Mouse (Mus musculus): Measurements from ENCODE around the gene Fbxo33. TPM values are rescaled to one million over a fixed set of nuclear protein-coding genes. Genes with fewer than 3 reads are reported as not detected.
"Not testable (repeated sequence)": the region's sequence is repeated elsewhere in the genome, so short reads cannot be mapped to it uniquely, and the experiment has no call there.

Fbxo33 gene
- total and polyA plus RNA-seq, 2 experiments from 2014 or later, result 8.5 to 10.9 TPM

DNA sequence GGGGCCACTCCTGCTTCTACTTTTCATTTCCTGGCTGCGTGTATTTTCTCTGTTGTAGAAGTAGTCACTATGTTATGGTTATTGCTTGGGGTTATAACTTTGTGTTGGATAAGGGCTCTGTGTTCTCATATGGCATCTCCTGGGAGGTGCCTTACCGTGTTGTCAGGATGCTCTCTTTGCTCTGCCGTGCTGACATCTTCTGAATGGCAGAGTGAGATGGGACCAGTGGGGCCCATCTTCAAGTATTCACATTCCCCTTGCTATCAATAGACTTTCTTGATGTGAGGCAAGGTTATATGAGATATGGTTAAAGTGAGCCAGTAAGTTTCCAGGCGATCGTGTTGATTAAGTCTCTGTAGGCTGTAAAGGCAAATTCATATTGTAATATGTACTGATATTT lies 39.5 kb upstream of the Fbxo33 start:
- TF ChIP-seq CTCF (IDR thresholded peaks at IDR 0.05; ENCODE audit: low read depth), result no peak
- Histone ChIP-seq H3K27me3 (ENCODE audit: insufficient read depth, low read length) (no peaks in the 10 kb centered on the region), H3K4me3 (ENCODE audit: low read length) (no peak overlapping the region), H3K27ac (no peak overlapping the region), H3K4me1 (ENCODE audit: insufficient read depth, low read length) (peaks cover 6% of the 10 kb centered on the region; the same call in 1 of the 2 replicates), H3K4me2 (ENCODE audit: low read depth, low read length) (no peak overlapping the region), H3K9me3 (ENCODE audit: low read length) (no peaks in the 10 kb centered on the region), H3K9ac (replicated peaks; ENCODE audit: low read length) (no peak overlapping the region), H3K36me3 (ENCODE audit: insufficient read depth, low read length) (no peaks in the 10 kb centered on the region)
- WGBS, result 79% methylated on average over 5 of the region's 5 CpGs
- ATAC-seq, result no peak
- no peak for DNase-seq (ENCODE audit: low spot score)

DNA sequence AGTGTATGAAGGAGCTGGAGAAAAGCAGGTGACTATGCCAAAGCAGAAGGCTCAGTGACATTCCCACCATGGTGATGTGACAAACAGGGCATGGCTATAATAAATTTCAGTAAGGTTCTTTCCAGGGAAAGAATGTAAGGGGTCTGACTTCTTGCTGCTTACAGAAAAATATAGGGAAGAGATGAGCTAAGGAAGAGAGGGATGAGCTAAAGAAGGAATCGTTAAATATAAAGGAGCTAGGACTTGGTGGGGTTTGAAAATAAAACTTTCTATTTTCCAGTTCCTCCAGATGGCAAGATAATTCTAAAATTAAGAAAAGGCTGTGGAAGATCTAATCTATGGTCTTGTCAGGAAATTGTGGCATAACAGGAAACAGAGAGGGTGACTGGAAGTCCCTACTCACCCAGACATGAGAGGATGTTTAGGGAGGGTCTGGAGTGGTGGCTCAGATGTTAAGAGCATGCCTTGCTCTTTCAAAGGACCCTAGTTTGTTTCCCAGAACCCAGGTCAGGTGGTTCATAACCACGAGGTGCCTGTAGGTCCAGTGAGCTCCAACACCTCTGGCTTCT lies 30.8 kb upstream of the Fbxo33 start:
- Histone ChIP-seq H3K9me3 (ENCODE audit: low read length) (no peaks in the 10 kb centered on the region), H3K4me2 (ENCODE audit: low read depth, low read length) (no peak overlapping the region), H3K4me1 (ENCODE audit: insufficient read depth, low read length) (no peaks in the 10 kb centered on the region), H3K27me3 (ENCODE audit: insufficient read depth, low read length) (no peaks in the 10 kb centered on the region), H3K27ac (no peak overlapping the region), H3K9ac (replicated peaks; ENCODE audit: low read length) (no peak overlapping the region), H3K36me3 (ENCODE audit: insufficient read depth, low read length) (no peaks in the 10 kb centered on the region), H3K4me3 (ENCODE audit: low read length) (no peak overlapping the region)
- ATAC-seq (no peak), DNase-seq (ENCODE audit: low spot score) (no peak)
- no peak for TF ChIP-seq CTCF (IDR thresholded peaks at IDR 0.05; ENCODE audit: low read depth)
- WGBS, result 79% methylated on average over 2 of the region's 2 CpGs

GRCm38 (mm10) chr12:59248969-59249368 lies 29.4 kb upstream of the Fbxo33 start:
- Histone ChIP-seq H3K9me3 (ENCODE audit: low read length) (no peaks in the 10 kb centered on the region), H3K27me3 (ENCODE audit: insufficient read depth, low read length) (no peaks in the 10 kb centered on the region), H3K4me3 (ENCODE audit: low read length) (no peak overlapping the region), H3K9ac (replicated peaks; ENCODE audit: low read length) (no peak overlapping the region), H3K36me3 (ENCODE audit: insufficient read depth, low read length) (no peaks in the 10 kb centered on the region), H3K27ac (no peak overlapping the region), H3K4me2 (ENCODE audit: low read depth, low read length) (no peak overlapping the region), H3K4me1 (ENCODE audit: insufficient read depth, low read length) (no peaks in the 10 kb centered on the region)
- DNase-seq (ENCODE audit: low spot score), result no peak
- TF ChIP-seq CTCF (IDR thresholded peaks at IDR 0.05; ENCODE audit: low read depth), result no peak
- no peak for ATAC-seq
- WGBS, result 88% methylated on average over 1 of the region's 1 CpGs

GRCm38 (mm10) chr12:59241031-59241430 lies 21.5 kb upstream of the Fbxo33 start:
- not testable (repeated sequence) for H3K4me1 ChIP-seq (ENCODE audit: insufficient read depth, low read length); H3K4me2 ChIP-seq (ENCODE audit: low read depth, low read length); H3K27ac ChIP-seq; H3K27me3 ChIP-seq (ENCODE audit: insufficient read depth, low read length); H3K9ac ChIP-seq (replicated peaks; ENCODE audit: low read length); DNase-seq (ENCODE audit: low spot score); ATAC-seq; H3K9me3 ChIP-seq (ENCODE audit: low read length); H3K36me3 ChIP-seq (ENCODE audit: insufficient read depth, low read length); H3K4me3 ChIP-seq (ENCODE audit: low read length)
- 89% methylated on average over 8 of the region's 8 CpGs for WGBS

- WGBS, result 74% methylated on average over 5 of the region's 5 CpGs
- no peak for TF ChIP-seq CTCF (IDR thresholded peaks at IDR 0.05; ENCODE audit: low read depth)
- Histone ChIP-seq H3K27ac (no peak overlapping the region), H3K4me3 (ENCODE audit: low read length) (no peak overlapping the region), H3K9me3 (ENCODE audit: low read length) (no peaks in the 10 kb centered on the region), H3K27me3 (ENCODE audit: insufficient read depth, low read length) (no peaks in the 10 kb centered on the region), H3K36me3 (ENCODE audit: insufficient read depth, low read length) (no peaks in the 10 kb centered on the region), H3K4me1 (ENCODE audit: insufficient read depth, low read length) (no peaks in the 10 kb centered on the region), H3K4me2 (ENCODE audit: low read depth, low read length) (no peak overlapping the region), H3K9ac (replicated peaks; ENCODE audit: low read length) (no peak overlapping the region)
- DNase-seq (ENCODE audit: low spot score) (no peak), ATAC-seq (no peak)
Observed at GRCm38 (mm10) chr12:59238434-59238833, 18.9 kb upstream of the Fbxo33 start.

DNA sequence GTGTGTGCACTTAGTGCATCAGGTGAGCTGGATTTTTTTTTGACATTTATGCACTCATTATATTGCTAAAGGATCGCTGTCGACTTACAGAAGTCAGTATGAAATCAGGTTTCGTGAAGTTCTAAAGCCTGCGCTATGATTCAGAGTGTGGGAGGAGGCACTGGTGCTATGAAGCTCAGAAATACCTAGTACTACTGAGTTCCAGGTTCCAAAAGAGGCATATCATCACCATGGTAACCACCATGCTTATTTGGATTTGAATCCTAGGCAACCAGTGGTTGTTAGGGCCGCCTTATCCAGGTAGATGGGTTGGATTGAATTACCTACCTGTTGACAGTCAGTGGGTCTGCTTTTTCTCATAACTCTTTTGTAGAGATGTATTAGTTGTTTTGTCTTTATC lies 8.9 kb upstream of the Fbxo33 start:
- TF ChIP-seq CTCF (IDR thresholded peaks at IDR 0.05; ENCODE audit: low read depth), result no peak
- DNase-seq (ENCODE audit: low spot score), result no peak
- Histone ChIP-seq H3K9ac (replicated peaks; ENCODE audit: low read length) (no peak overlapping the region), H3K4me2 (ENCODE audit: low read depth, low read length) (no peak overlapping the region), H3K36me3 (ENCODE audit: insufficient read depth, low read length) (no peaks in the 10 kb centered on the region), H3K4me1 (ENCODE audit: insufficient read depth, low read length) (no peaks in the 10 kb centered on the region), H3K27me3 (ENCODE audit: insufficient read depth, low read length) (no peaks in the 10 kb centered on the region), H3K27ac (no peak overlapping the region), H3K9me3 (ENCODE audit: low read length) (no peaks in the 10 kb centered on the region), H3K4me3 (ENCODE audit: low read length) (no peak overlapping the region)
- no peak for ATAC-seq
- 91% methylated on average over 5 of the region's 5 CpGs for WGBS

DNA sequence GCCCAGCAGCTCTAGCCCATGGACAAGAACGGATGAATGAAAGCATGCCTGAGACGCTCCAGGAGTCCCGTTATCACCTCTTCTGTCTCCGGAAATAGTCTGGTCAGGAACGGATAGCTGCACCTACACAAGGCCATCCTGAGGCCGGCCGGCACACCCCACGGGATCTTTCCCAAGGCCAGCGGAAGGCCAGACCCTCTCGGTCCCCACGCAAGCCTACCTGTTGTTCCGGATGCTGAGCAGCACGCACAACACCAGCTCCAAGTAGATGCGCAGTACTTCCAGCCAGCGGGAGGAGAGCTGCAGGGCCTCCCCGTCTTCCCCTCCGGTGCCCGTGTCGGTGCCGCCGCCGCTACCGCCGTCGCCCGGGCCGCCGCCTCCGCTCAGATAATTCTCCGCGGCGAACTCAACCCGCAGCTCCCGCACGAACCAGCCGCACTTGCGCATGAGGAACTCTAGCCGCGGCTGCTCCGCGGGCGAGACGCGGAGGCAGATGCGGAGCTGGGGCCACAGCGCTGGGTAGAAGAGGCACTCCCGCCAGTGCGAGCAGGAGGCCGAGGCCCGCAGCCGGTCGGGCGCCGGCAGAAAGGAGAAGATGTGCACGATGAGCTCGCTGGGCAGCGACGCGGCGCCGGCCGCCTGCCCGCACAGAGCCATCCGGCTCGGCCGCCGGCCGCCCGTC lies 744 bp downstream of the Fbxo33 start:
- H3K9me3 ChIP-seq (ENCODE audit: low read length), result no peaks in the 10 kb centered on the region
- peak; percentile 46; the same call in 1 of the 2 replicates for ATAC-seq
- WGBS, result under 1% methylated on average over 65 of the region's 69 CpGs
- peak overlapping the region; percentile 76 for H3K4me2 ChIP-seq (ENCODE audit: low read depth, low read length)
- peak overlapping the region; percentile 82 for H3K4me3 ChIP-seq (ENCODE audit: low read length)
- peak overlapping the region; percentile 95 for H3K27ac ChIP-seq
- peak overlapping the region; percentile 91 for H3K9ac ChIP-seq (replicated peaks; ENCODE audit: low read length)
- H3K4me1 ChIP-seq (ENCODE audit: insufficient read depth, low read length), result peaks cover 8% of the 10 kb centered on the region; the same call in 1 of the 2 replicates
- H3K27me3 ChIP-seq (ENCODE audit: insufficient read depth, low read length), result no peaks in the 10 kb centered on the region
- TF ChIP-seq CTCF (IDR thresholded peaks at IDR 0.05; ENCODE audit: low read depth), result no peak
- H3K36me3 ChIP-seq (ENCODE audit: insufficient read depth, low read length), result no peaks in the 10 kb centered on the region
- peak; percentile 55 for DNase-seq (ENCODE audit: low spot score)
